Mouse (Mus musculus) Patski (cell line): ENCODE results near the gene Gm20388. TPM values are rescaled to one million over a fixed set of nuclear protein-coding genes. Genes with fewer than 3 reads are reported as not detected.
A peak's percentile ranks its signal among the peaks of the same experiment; 100 is the strongest.

ENCODE experiments used
- ATAC-seq: fragments of 100-300 bp; one replicate; pipeline ENCODE4 v1.8.0; 2021
- CTCF ChIA-PET: fragments of 350-600 bp; sonication (Branson Sonifier 250); formaldehyde crosslinking; loops from one replicate; lab custom pipeline; 2022; ENCODE audit warnings: inconsistent platforms; lab: Charles Lee
- POLR2A ChIA-PET: fragments of 350-600 bp; sonication (Branson Sonifier 250); formaldehyde crosslinking; loops from one replicate; lab custom pipeline; 2022; ENCODE audit warnings: antibody characterized with exemption, inconsistent platforms; lab: Charles Lee
- DNase-seq: peaks from one replicate; pipeline ENCODE4 v3.0.0-alpha.2; 2011; ENCODE audit warnings: low read depth, low spot score
- H3K27me3 ChIP-seq: fragments of 371-371 bp; one replicate; pipeline ENCODE4 v1.5.1; 2021
- CTCF ChIP-seq: fragments of 100-300 bp; IDR thresholded peaks from one replicate; pipeline ENCODE4 v1.5.1; 2021
- in situ Hi-C: fragments of 300-500 bp; cut with MboI; formaldehyde crosslinking; loops from 3 replicates; pipeline ENCODE4 v1.11.1; 2018; ENCODE audit warnings: low pct_unique_long_range_greater_than_20kb, mixed read lengths
- polyA plus RNA-seq: library from polyadenylated mRNA; unstranded; gene quantifications from one replicate; pipeline ENCODE4 v1.2.3, GENCODE M21; 2021

The Gm20388 gene
- polyA plus RNA-seq, 1 experiment from 2014 or later, result 86.7 TPM

DNA sequence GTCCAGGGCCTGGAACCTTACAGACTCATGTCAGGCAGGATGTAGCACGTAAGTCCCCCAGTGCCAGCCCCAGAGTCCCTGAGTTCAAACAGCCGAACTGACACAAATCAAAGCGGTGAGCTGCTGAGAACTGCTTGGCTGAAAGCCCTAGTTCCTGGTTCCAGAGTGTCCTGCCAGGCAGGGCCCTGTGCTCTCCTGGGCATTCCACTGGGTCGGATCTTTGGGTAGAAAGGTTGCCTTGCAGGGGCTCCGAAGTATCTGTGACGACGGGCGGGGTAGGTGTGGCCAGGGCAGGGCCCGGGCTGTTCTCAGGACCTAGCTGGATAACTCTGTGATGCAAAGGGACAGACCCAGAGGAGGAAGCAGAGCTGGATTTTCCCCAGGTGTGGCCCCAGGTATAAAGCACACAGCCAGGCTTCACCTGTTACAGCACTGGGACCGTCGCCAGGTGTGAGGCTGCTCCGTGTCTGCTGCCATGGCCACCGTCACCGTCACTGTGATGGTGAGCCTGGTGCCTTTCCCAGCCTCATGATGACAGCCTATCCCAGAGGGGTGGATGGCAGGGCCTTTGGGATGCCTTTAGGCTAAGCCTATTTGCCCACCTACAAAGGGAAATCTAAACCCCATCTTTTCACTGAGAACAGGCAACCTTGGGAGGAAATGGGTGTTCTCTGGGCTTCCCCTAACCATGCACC is 2510.9 kb downstream of the Gm20388 start, which contains the start of gene Il17c:
Il17c (plus strand) TSS at position 645 of the 695 bp plus-strand sequence.
- H3K27me3 ChIP-seq, result no peaks in the 10 kb centered on the region
- in situ Hi-C loops, result no loop called here
- CTCF ChIA-PET, result no interaction called here
- no peak for DNase-seq
- POLR2A ChIA-PET, result interaction anchor here (1.4 to 1.7 kb wide), 2 partner anchors 10 to 53 kb away, joined by 4 to 7 read pairs; no protein-coding TSS in a partner anchor
- TF ChIP-seq CTCF, result no peak
- no peak for ATAC-seq

DNA sequence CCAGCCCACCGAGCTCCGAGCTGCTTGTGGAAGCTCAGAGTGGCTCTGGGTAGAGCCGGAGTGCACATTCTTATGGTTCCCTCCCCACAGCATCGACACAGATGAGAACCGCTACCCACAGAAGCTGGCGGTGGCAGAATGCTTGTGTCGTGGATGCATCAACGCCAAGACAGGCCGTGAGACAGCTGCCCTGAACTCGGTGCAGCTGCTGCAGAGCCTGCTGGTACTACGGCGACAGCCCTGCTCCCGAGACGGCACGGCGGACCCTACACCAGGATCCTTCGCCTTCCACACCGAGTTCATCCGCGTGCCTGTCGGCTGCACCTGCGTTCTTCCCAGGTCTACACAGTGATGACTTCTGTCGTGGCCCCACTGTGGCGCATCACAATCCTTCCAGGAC is 2512.6 kb downstream of the Gm20388 start:
- in situ Hi-C loops, result no loop called here
- DNase-seq (no peak), ATAC-seq (no peak)
- H3K27me3 ChIP-seq, result no peaks in the 10 kb centered on the region
- TF ChIP-seq CTCF, result no peak
- POLR2A ChIA-PET, result interaction anchor here (0.6 to 1.4 kb wide), 4 partner anchors 34 to 75 kb away, joined by 3 to 4 read pairs (median 3); no protein-coding TSS in a partner anchor
- CTCF ChIA-PET, result interaction anchor here (1.1 to 1.3 kb wide), 2 partner anchors 14 to 20 kb away, joined by 3 read pairs; no protein-coding TSS in a partner anchor

GRCm38 (mm10) chr8:122423659-122424058 is 2513.0 kb downstream of the Gm20388 start:
- CTCF ChIA-PET, result interaction anchor here (0.7 to 1.3 kb wide), 3 partner anchors 12 to 20 kb away, joined by 3 read pairs; no protein-coding TSS in a partner anchor
- POLR2A ChIA-PET, result no interaction called here
- DNase-seq (no peak), ATAC-seq (peak; percentile 22)
- in situ Hi-C loops, result no loop called here
- no peak for TF ChIP-seq CTCF
- no peaks in the 10 kb centered on the region for H3K27me3 ChIP-seq

GRCm38 (mm10) chr8:122426145-122426544 is 2515.5 kb downstream of the Gm20388 start:
- H3K27me3 ChIP-seq, result no peaks in the 10 kb centered on the region
- no peak for TF ChIP-seq CTCF
- ATAC-seq (no peak), DNase-seq (no peak)
- in situ Hi-C loops, result no loop called here
- POLR2A ChIA-PET, result no interaction called here
- CTCF ChIA-PET, result interaction anchor here (1.9 kb wide), 1 partner anchor 17 kb away, joined by 6 read pairs; the partner anchor contains the start of gene Mvd

DNA sequence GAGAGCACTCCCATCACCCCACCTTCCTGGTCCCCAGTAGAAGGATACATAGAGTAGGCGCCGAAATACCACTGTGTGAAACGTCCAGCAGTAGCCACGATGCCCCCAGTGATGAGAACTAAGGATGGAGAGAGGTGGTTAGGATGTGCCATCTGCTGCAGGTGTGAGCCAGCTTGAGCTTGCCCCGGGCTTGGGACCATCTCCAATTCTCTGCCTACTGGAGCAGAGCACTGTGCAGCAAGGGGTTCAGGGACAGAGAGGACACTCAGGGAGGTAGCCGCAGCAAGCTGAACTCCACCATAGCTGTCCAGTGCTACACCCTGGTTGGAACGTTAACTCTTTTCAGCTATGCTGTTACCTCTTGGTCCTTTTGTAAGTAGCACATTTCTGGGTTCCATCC is 2517.0 kb downstream of the Gm20388 start:
- no peaks in the 10 kb centered on the region for H3K27me3 ChIP-seq
- ChIA-PET CTCF (no interaction called here), POLR2A (interaction anchor here (1.0 kb wide), 1 partner anchor 16 kb away, joined by 3 read pairs; no protein-coding TSS in a partner anchor)
- DNase-seq (no peak), ATAC-seq (no peak)
- in situ Hi-C loops, result no loop called here
- no peak for TF ChIP-seq CTCF

DNA sequence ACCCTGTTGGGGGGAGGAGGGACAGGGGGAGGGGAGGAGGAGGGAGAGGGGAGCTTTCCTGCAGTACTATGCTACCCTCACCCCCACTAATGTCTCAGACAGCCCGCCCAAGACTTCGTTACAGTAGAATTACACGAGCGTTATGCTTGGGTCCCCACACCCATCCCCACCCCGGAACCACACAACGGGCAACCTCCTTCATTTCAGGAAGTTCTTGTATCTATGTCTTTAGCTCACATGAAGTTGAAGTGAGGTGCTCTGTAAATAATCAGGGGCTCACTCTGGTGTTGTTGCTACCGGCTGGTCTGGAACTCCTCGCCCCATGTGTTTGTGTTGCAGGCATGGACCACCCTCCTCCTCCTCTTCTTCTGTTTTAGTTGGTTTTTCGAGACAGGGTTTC is 2517.5 kb downstream of the Gm20388 start:
- CTCF ChIA-PET, result no interaction called here
- no peak for TF ChIP-seq CTCF
- in situ Hi-C loops, result no loop called here
- DNase-seq (no peak), ATAC-seq (no peak)
- no peaks in the 10 kb centered on the region for H3K27me3 ChIP-seq
- POLR2A ChIA-PET, result interaction anchor here (1.0 kb wide), 1 partner anchor 16 kb away, joined by 3 read pairs; no protein-coding TSS in a partner anchor

- no peak for TF ChIP-seq CTCF
- H3K27me3 ChIP-seq, result no peaks in the 10 kb centered on the region
- in situ Hi-C loops, result no loop called here
- ATAC-seq, result no peak
- DNase-seq, result no peak
- POLR2A ChIA-PET, result interaction anchor here (1.6 kb wide), 1 partner anchor 17 kb away, joined by 3 read pairs; no protein-coding TSS in a partner anchor
- CTCF ChIA-PET, result no interaction called here
These were observed 2519.5 kb downstream of the Gm20388 start for GRCm38 (mm10) chr8:122430058-122430636.

DNA sequence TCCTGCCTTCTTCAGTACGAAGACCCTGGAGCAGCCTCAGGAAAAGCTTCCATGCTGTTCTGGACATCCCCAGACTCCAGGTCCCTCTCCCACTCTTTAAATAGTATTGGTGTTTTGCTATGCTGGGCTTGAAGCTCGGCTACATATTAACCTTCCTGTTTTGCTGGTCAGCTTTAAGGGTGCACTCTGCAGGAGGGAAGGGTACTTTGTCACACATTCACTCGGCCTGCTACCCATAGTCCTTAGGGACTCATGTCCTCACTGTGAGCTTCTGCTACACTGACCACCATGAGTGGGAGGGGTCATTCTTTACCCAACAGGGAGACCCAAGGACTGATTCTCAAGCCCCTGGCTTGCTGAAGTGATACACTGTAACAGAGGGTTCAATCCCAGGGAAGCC is 2520.0 kb downstream of the Gm20388 start:
- TF ChIP-seq CTCF, result no peak
- in situ Hi-C loops, result no loop called here
- no peak for ATAC-seq
- DNase-seq, result no peak
- CTCF ChIA-PET, result no interaction called here
- POLR2A ChIA-PET, result interaction anchor here (1.6 kb wide), 1 partner anchor 18 kb away, joined by 3 read pairs; no protein-coding TSS in a partner anchor
- H3K27me3 ChIP-seq, result no peaks in the 10 kb centered on the region

- in situ Hi-C loops, result no loop called here
- no peak for TF ChIP-seq CTCF
- ATAC-seq, result peak; percentile 28
- no peaks in the 10 kb centered on the region for H3K27me3 ChIP-seq
- no peak for DNase-seq
- POLR2A ChIA-PET, result interaction anchor here (1.4 to 2.7 kb wide), 3 partner anchors 10 to 43 kb away, joined by 3 to 11 read pairs (median 7); partner anchors contain the start of genes Il17c and Mvd
- CTCF ChIA-PET, result interaction anchor here (1.8 kb wide), 1 partner anchor 11 kb away, joined by 4 read pairs; the partner anchor contains the start of gene Mvd
These were observed 2521.2 kb downstream of the Gm20388 start for GRCm38 (mm10) chr8:122431694-122432442.
